Mouse (Mus musculus) thymus, adult 2 months (tissue): ENCODE results near the gene Stat4.

Source experiments
- CTCF ChIP-seq: fragments of 200-500 bp; IDR thresholded peaks from 2 replicates; pipeline ENCODE4 v1.5.1; 2012; ENCODE audit warnings: mild to moderate bottlenecking, control low read depth, low read length, moderate library complexity, borderline replicate concordance; ENCODE audit not compliant: control insufficient read depth, poor library complexity, insufficient read depth; ENCODE audit errors: extremely low read depth
- POLR2A ChIP-seq: fragments of 200-500 bp; IDR thresholded peaks from 2 replicates; pipeline ENCODE4 v1.6.1; 2012; ENCODE audit warnings: mild to moderate bottlenecking, low read length, control low read depth, moderate library complexity; ENCODE audit not compliant: control insufficient read depth, poor library complexity, insufficient read depth; ENCODE audit errors: extremely low read depth

- no peak for TF ChIP-seq POLR2A
- TF ChIP-seq CTCF: no peak
Observed at GRCm38 (mm10) chr1:52152369-52152768, 165.4 kb downstream of the Stat4 start.
